Mouse (Mus musculus): ENCODE measurements around the gene Pex19. TPM values are rescaled to one million over a fixed set of nuclear protein-coding genes. Genes with fewer than 3 reads are reported as not detected.
A peak's percentile ranks its signal among the peaks of the same experiment; 100 is the strongest.

Pex19 gene
- polyA plus RNA-seq, 1 experiment from 2014 or later, result 136 TPM

- Histone ChIP-seq H3K36me3 (ENCODE audit: control insufficient read depth, insufficient read depth, low read length) (peaks cover 72% of the 10 kb centered on the region), H3K27me3 (ENCODE audit: control insufficient read depth, insufficient read depth, low read length) (no peaks in the 10 kb centered on the region), H3K4me3 (ENCODE audit: control insufficient read depth in 1 of 2, insufficient read depth in 1 of 2, low read depth in 1 of 2, low read length in 2 of 2) (no peak overlapping the region), H3K4me1 (ENCODE audit: control insufficient read depth in 2 of 2, insufficient read depth in 2 of 2, low read length in 2 of 2) (no peaks in the 10 kb centered on the region), H3K4me2 (ENCODE audit: low read length) (no peak overlapping the region), H3K9ac (ENCODE audit: low read length) (no peak overlapping the region), H3K27ac (replicated peaks in 1 of 2; ENCODE audit: control insufficient read depth in 1 of 2, insufficient read depth in 1 of 2, low read depth in 2 of 2, low read length in 2 of 2) (no peak overlapping the region), H3K9me3 (ENCODE audit: control insufficient read depth, low read length) (no peaks in the 10 kb centered on the region; the same call in 1 of the 2 replicates)
- WGBS, result 88% methylated on average over 4 of the region's 4 CpGs
- ATAC-seq (ENCODE audit: insufficient number of reproducible peaks, insufficient read depth, low FRiP score, low read depth), result no peak
These were observed 7.5 kb downstream of the Pex19 start for GRCm38 (mm10) chr1:172134072-172134471.

GRCm38 (mm10) chr1:172140160-172140559 is 13.6 kb downstream of the Pex19 start:
- Histone ChIP-seq H3K27ac (replicated peaks in 1 of 2; ENCODE audit: control insufficient read depth in 1 of 2, insufficient read depth in 1 of 2, low read depth in 2 of 2, low read length in 2 of 2) (no peak overlapping the region), H3K27me3 (ENCODE audit: control insufficient read depth, insufficient read depth, low read length) (no peaks in the 10 kb centered on the region), H3K4me1 (ENCODE audit: control insufficient read depth in 2 of 2, insufficient read depth in 2 of 2, low read length in 2 of 2) (no peaks in the 10 kb centered on the region), H3K9me3 (ENCODE audit: control insufficient read depth, low read length) (no peaks in the 10 kb centered on the region), H3K4me3 (ENCODE audit: control insufficient read depth in 1 of 2, insufficient read depth in 1 of 2, low read depth in 1 of 2, low read length in 2 of 2) (no peak overlapping the region), H3K9ac (ENCODE audit: low read length) (no peak overlapping the region), H3K4me2 (ENCODE audit: low read length) (no peak overlapping the region), H3K36me3 (ENCODE audit: control insufficient read depth, insufficient read depth, low read length) (peaks cover 12% of the 10 kb centered on the region)
- WGBS, result 86% methylated on average over 2 of the region's 2 CpGs
- no peak for ATAC-seq (ENCODE audit: insufficient number of reproducible peaks, insufficient read depth, low FRiP score, low read depth)

- H3K9me3 ChIP-seq (ENCODE audit: control insufficient read depth, low read length), result no peaks in the 10 kb centered on the region
- WGBS, result 94% methylated on average over 1 of the region's 1 CpGs
- H3K4me1 ChIP-seq (ENCODE audit: control insufficient read depth in 2 of 2, insufficient read depth in 2 of 2, low read length in 2 of 2), result no peaks in the 10 kb centered on the region
- H3K27ac ChIP-seq (replicated peaks in 1 of 2; ENCODE audit: control insufficient read depth in 1 of 2, insufficient read depth in 1 of 2, low read depth in 2 of 2, low read length in 2 of 2), result no peak overlapping the region
- no peak overlapping the region for H3K9ac ChIP-seq (ENCODE audit: low read length)
- H3K4me3 ChIP-seq (ENCODE audit: control insufficient read depth in 1 of 2, insufficient read depth in 1 of 2, low read depth in 1 of 2, low read length in 2 of 2), result no peak overlapping the region
- no peak overlapping the region for H3K4me2 ChIP-seq (ENCODE audit: low read length)
- H3K27me3 ChIP-seq (ENCODE audit: control insufficient read depth, insufficient read depth, low read length), result no peaks in the 10 kb centered on the region
- H3K36me3 ChIP-seq (ENCODE audit: control insufficient read depth, insufficient read depth, low read length), result peaks cover 6% of the 10 kb centered on the region
- no peak for ATAC-seq (ENCODE audit: insufficient number of reproducible peaks, insufficient read depth, low FRiP score, low read depth)
These were observed 14.3 kb downstream of the Pex19 start for GRCm38 (mm10) chr1:172140825-172141224.

GRCm38 (mm10) chr1:172141529-172141928 is 15.0 kb downstream of the Pex19 start:
- Histone ChIP-seq H3K4me1 (ENCODE audit: control insufficient read depth in 2 of 2, insufficient read depth in 2 of 2, low read length in 2 of 2) (no peaks in the 10 kb centered on the region), H3K9me3 (ENCODE audit: control insufficient read depth, low read length) (no peaks in the 10 kb centered on the region), H3K4me2 (ENCODE audit: low read length) (no peak overlapping the region), H3K4me3 (ENCODE audit: control insufficient read depth in 1 of 2, insufficient read depth in 1 of 2, low read depth in 1 of 2, low read length in 2 of 2) (no peak overlapping the region), H3K36me3 (ENCODE audit: control insufficient read depth, insufficient read depth, low read length) (no peaks in the 10 kb centered on the region), H3K27ac (replicated peaks in 1 of 2; ENCODE audit: control insufficient read depth in 1 of 2, insufficient read depth in 1 of 2, low read depth in 2 of 2, low read length in 2 of 2) (no peak overlapping the region), H3K27me3 (ENCODE audit: control insufficient read depth, insufficient read depth, low read length) (no peaks in the 10 kb centered on the region), H3K9ac (ENCODE audit: low read length) (no peak overlapping the region)
- no peak for ATAC-seq (ENCODE audit: insufficient number of reproducible peaks, insufficient read depth, low FRiP score, low read depth)
- 81% methylated on average over 3 of the region's 3 CpGs for WGBS

GRCm38 (mm10) chr1:172143570-172143969 is 17.0 kb downstream of the Pex19 start:
- ATAC-seq (ENCODE audit: insufficient number of reproducible peaks, insufficient read depth, low FRiP score, low read depth), result no peak
- H3K27ac ChIP-seq (replicated peaks in 1 of 2; ENCODE audit: control insufficient read depth in 1 of 2, insufficient read depth in 1 of 2, low read depth in 2 of 2, low read length in 2 of 2), result no peak overlapping the region
- WGBS, result 14% methylated on average over 1 of the region's 1 CpGs
- peaks cover 0 to 5% of the 10 kb centered on the region in 2 experiments; a peak in 1 of 4 replicates for H3K4me1 ChIP-seq (ENCODE audit: control insufficient read depth in 2 of 2, insufficient read depth in 2 of 2, low read length in 2 of 2)
- no peak overlapping the region for H3K9ac ChIP-seq (ENCODE audit: low read length)
- no peaks in the 10 kb centered on the region for H3K9me3 ChIP-seq (ENCODE audit: control insufficient read depth, low read length)
- H3K27me3 ChIP-seq (ENCODE audit: control insufficient read depth, insufficient read depth, low read length), result no peaks in the 10 kb centered on the region
- H3K36me3 ChIP-seq (ENCODE audit: control insufficient read depth, insufficient read depth, low read length), result no peaks in the 10 kb centered on the region
- no peak overlapping the region for H3K4me2 ChIP-seq (ENCODE audit: low read length)
- H3K4me3 ChIP-seq (ENCODE audit: control insufficient read depth in 1 of 2, insufficient read depth in 1 of 2, low read depth in 1 of 2, low read length in 2 of 2), result no peak overlapping the region

DNA sequence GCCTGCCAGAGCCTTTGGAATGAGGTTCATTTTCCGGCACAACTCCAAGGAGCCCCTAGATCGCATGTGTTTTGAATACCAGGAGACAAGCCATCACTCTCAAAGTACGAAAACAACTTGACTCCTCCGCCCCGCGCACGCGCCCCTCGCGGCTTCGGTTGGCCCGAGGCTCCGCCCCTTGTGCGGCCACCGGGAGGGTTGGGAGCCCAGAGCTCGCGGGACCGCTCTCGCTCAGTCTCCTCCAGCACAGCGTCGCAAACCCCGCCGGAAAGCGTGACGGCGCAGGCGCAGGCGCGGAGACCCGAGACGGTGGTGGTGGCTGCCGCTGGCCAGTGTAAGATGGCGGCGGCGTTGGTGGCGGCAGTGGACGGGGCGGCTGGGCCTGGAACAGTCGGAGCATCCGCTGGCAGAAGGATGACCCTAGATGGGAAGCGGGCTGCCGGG is 21.3 kb downstream of the Pex19 start, which contains the start of gene Dcaf8:
Dcaf8 (plus strand) TSS at position 250 of the 444 bp plus-strand sequence.
- H3K4me1 ChIP-seq (ENCODE audit: control insufficient read depth in 2 of 2, insufficient read depth in 2 of 2, low read length in 2 of 2), result peaks cover 0 to 17% of the 10 kb centered on the region in 2 experiments; a peak in 3 of 4 replicates
- peak within 1 kb of the TSS; percentile 91 to 95 for H3K27ac ChIP-seq (replicated peaks in 1 of 2; ENCODE audit: control insufficient read depth in 1 of 2, insufficient read depth in 1 of 2, low read depth in 2 of 2, low read length in 2 of 2)
- H3K9me3 ChIP-seq (ENCODE audit: control insufficient read depth, low read length), result no peaks in the 10 kb centered on the region
- ATAC-seq (ENCODE audit: insufficient number of reproducible peaks, insufficient read depth, low FRiP score, low read depth), result peak; percentile 98
- WGBS, result under 1% methylated on average over 36 of the region's 42 CpGs
- no peaks in the 10 kb centered on the region for H3K27me3 ChIP-seq (ENCODE audit: control insufficient read depth, insufficient read depth, low read length)
- H3K9ac ChIP-seq (ENCODE audit: low read length), result peak within 1 kb of the TSS; percentile 100
- peaks cover 29% of the 10 kb centered on the region for H3K36me3 ChIP-seq (ENCODE audit: control insufficient read depth, insufficient read depth, low read length)
- H3K4me2 ChIP-seq (ENCODE audit: low read length), result peak within 1 kb of the TSS; percentile 84
- H3K4me3 ChIP-seq (ENCODE audit: control insufficient read depth in 1 of 2, insufficient read depth in 1 of 2, low read depth in 1 of 2, low read length in 2 of 2), result peak within 1 kb of the TSS; percentile 64 to 93

DNA sequence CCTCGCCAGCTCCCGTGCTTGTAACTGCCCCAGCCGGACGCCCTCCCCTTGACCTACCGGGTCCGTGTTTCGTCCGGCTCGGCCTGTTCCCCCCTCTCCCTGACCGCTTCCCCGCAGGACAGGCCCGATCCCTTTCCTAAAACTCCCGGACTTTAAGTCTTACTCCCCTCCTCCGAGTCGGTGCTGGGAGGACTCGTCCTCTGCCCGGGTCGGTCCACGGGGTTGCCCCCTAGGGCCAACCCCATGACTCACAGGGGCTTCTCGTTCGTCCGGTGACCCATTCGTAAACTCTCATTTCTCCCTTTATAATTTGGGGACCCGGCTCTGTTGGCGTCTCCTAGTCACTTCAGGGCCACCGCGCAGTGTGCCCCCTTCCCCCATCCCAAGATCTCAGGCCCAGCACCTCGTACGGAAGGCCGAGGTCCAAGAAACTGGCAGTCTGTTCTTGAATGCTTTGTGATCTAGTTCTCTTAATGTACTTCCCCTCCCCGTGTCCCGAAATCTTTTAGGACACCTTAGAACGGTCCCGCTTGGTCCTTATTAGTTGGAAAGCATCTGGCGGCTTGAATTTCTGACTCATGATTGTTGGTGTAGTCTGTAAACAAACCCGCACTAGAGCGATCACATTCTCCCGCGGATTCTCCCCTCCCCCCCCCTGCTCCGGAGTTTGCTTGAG is 21.9 kb downstream of the Pex19 start:
- Histone ChIP-seq H3K4me3 (ENCODE audit: control insufficient read depth in 1 of 2, insufficient read depth in 1 of 2, low read depth in 1 of 2, low read length in 2 of 2) (peak overlapping the region; percentile 64 to 93), H3K4me2 (ENCODE audit: low read length) (peak overlapping the region; percentile 84), H3K9ac (ENCODE audit: low read length) (peak overlapping the region; percentile 100), H3K36me3 (ENCODE audit: control insufficient read depth, insufficient read depth, low read length) (peaks cover 35% of the 10 kb centered on the region), H3K4me1 (ENCODE audit: control insufficient read depth in 2 of 2, insufficient read depth in 2 of 2, low read length in 2 of 2) (peaks cover 0 to 17% of the 10 kb centered on the region in 2 experiments; a peak in 3 of 4 replicates), H3K9me3 (ENCODE audit: control insufficient read depth, low read length) (no peaks in the 10 kb centered on the region), H3K27ac (replicated peaks in 1 of 2; ENCODE audit: control insufficient read depth in 1 of 2, insufficient read depth in 1 of 2, low read depth in 2 of 2, low read length in 2 of 2) (peak overlapping the region; percentile 81 to 95), H3K27me3 (ENCODE audit: control insufficient read depth, insufficient read depth, low read length) (no peaks in the 10 kb centered on the region)
- WGBS, result 0% methylated on average over 37 of the region's 40 CpGs
- ATAC-seq (ENCODE audit: insufficient number of reproducible peaks, insufficient read depth, low FRiP score, low read depth), result peak; percentile 50

Measured in heart, embryonic 14.5 days (tissue).